Mouse (Mus musculus): ENCODE data around the gene Gm14459. TPM values are rescaled to one million over a fixed set of nuclear protein-coding genes. Genes with fewer than 3 reads are reported as not detected.
"Not testable (repeated sequence)": the region's sequence is repeated elsewhere in the genome, so short reads cannot be mapped to it uniquely, and the experiment has no call there.

Gm14459 gene
- not detected for total RNA-seq (2021)
- long read RNA-seq, experiment 1 = 0 reads
- long read RNA-seq, experiment 2 = 0 reads

GRCm38 (mm10) chrX:8524854-8525253 is at the start of gene Gm14459:
Gene Gm14459 (minus strand): TSS chrX:8524954.
- intact Hi-C loops (cut with DNase I) = no loop called here
- DNase-seq = no peak
- no peak for TF ChIP-seq CTCF (IDR thresholded peaks at IDR 0.05)
- Histone ChIP-seq H3K4me3 (no peak within 1 kb of the TSS), H3K27ac (no peak within 1 kb of the TSS)

GRCm38 (mm10) chrX:8548155-8548554 is 23.4 kb upstream of the Gm14459 start, which contains the start of gene Ssxb6:
Gene Ssxb6 (minus strand): TSS chrX:8548255.
- DNase-seq, H3K27ac ChIP-seq, H3K4me3 ChIP-seq: not testable (repeated sequence)
- intact Hi-C loops (cut with DNase I) = loop anchor here (5.0 kb wide), 1 partner anchor 129 kb away; no protein-coding TSS in a partner anchor

Other genes with a start within 250 kb of the Gm14459 start
- gene Ssxb10, start 197.5 kb downstream of the Gm14459 start, total RNA-seq (2021) = not detected
- gene Ssxb9, start 158.0 kb downstream of the Gm14459 start, total RNA-seq (2021) = not detected
- not detected for gene Ssxb1, start 111.6 kb downstream of the Gm14459 start, total RNA-seq (2021)
- gene Ssxb2, start 63.2 kb downstream of the Gm14459 start, total RNA-seq (2021) = not detected
- not detected for gene Ssxb6, start 23.3 kb upstream of the Gm14459 start, total RNA-seq (2021)
- not detected for gene Ssxb3, start 66.9 kb upstream of the Gm14459 start, total RNA-seq (2021)
- gene Ssxb8, start 165.9 kb upstream of the Gm14459 start, total RNA-seq (2021) = not detected
- not detected for gene Ssx9, start 223.5 kb upstream of the Gm14459 start, total RNA-seq (2021)

Measured in gastrocnemius, adult 2 months (tissue).